Mouse (Mus musculus) cerebellum, adult (tissue): ENCODE measurements around the gene Slc37a3.
"Not testable (repeated sequence)": the region's sequence is repeated elsewhere in the genome, so short reads cannot be mapped to it uniquely, and the experiment has no call there.

Experiments used
- ATAC-seq: cut with Nextera tagmentation; 2 replicates; pipeline ENCODE4 v1.9.2; 2017; ENCODE audit warnings: mild to moderate bottlenecking, moderate library complexity, mixed read lengths; ENCODE audit not compliant: insufficient number of reproducible peaks, low FRiP score, low TSS enrichment

Slc37a3 gene

GRCm38 (mm10) chr6:39377311-39377827 is at the start of gene Slc37a3:
Slc37a3 (minus strand) TSS chr6:39377675.
- ATAC-seq, result peak; percentile 88

- no peak for ATAC-seq
Measured at GRCm38 (mm10) chr6:39426725-39427124, 49.2 kb upstream of the Slc37a3 start.

GRCm38 (mm10) chr6:39425181-39425580 is 47.7 kb upstream of the Slc37a3 start:
- no peak for ATAC-seq

- no peak for ATAC-seq
Measured at GRCm38 (mm10) chr6:39423686-39424085, 46.2 kb upstream of the Slc37a3 start.

GRCm38 (mm10) chr6:39423130-39423551 is 45.7 kb upstream of the Slc37a3 start:
- no peak for ATAC-seq

- no peak for ATAC-seq
Measured at GRCm38 (mm10) chr6:39420867-39421266, 43.4 kb upstream of the Slc37a3 start.

- ATAC-seq, result peak; percentile 93
Measured at GRCm38 (mm10) chr6:39419851-39420721, 42.6 kb upstream of the Slc37a3 start, which contains the start of gene Mkrn1. Mkrn1 (minus strand) TSS chr6:39420462.

GRCm38 (mm10) chr6:39419386-39419850 is 41.9 kb upstream of the Slc37a3 start:
- peak; percentile 7; the same call in 1 of the 2 replicates for ATAC-seq

GRCm38 (mm10) chr6:39416654-39417053 is 39.2 kb upstream of the Slc37a3 start:
- not testable (repeated sequence) for ATAC-seq

GRCm38 (mm10) chr6:39415762-39416161 is 38.3 kb upstream of the Slc37a3 start:
- ATAC-seq, result no peak

GRCm38 (mm10) chr6:39414106-39414505 is 36.6 kb upstream of the Slc37a3 start:
- ATAC-seq, result no peak

GRCm38 (mm10) chr6:39406480-39406879 is 29.0 kb upstream of the Slc37a3 start:
- no peak for ATAC-seq

- peak; percentile 49; the same call in 1 of the 2 replicates for ATAC-seq
Measured at GRCm38 (mm10) chr6:39403136-39403535, 25.7 kb upstream of the Slc37a3 start.

- ATAC-seq, result no peak
Measured at GRCm38 (mm10) chr6:39400343-39400742, 22.9 kb upstream of the Slc37a3 start.

GRCm38 (mm10) chr6:39398342-39398741 is 20.9 kb upstream of the Slc37a3 start:
- no peak for ATAC-seq

GRCm38 (mm10) chr6:39397046-39397445 is 19.6 kb upstream of the Slc37a3 start:
- ATAC-seq, result no peak

GRCm38 (mm10) chr6:39395916-39396315 is 18.4 kb upstream of the Slc37a3 start:
- ATAC-seq, result peak; percentile 57; the same call in 1 of the 2 replicates

GRCm38 (mm10) chr6:39395471-39395870 is 18.0 kb upstream of the Slc37a3 start:
- no peak for ATAC-seq

- peak; percentile 71; the same call in 1 of the 2 replicates for ATAC-seq
Measured at GRCm38 (mm10) chr6:39389988-39390387, 12.5 kb upstream of the Slc37a3 start.

- no peak for ATAC-seq
Measured at GRCm38 (mm10) chr6:39381125-39381880, 3.8 kb upstream of the Slc37a3 start, which contains the start of gene Rab19. Rab19 (plus strand) TSS chr6:39381175.

GRCm38 (mm10) chr6:39380276-39380675 is 2.8 kb upstream of the Slc37a3 start:
- no peak for ATAC-seq
